Mouse (Mus musculus) embryonic facial prominence, embryonic 11.5 days (tissue): ENCODE data around the gene Smtn. TPM values are rescaled to one million over a fixed set of nuclear protein-coding genes. Genes with fewer than 3 reads are reported as not detected.

Experiments used
- ATAC-seq: fragments of 200-750 bp; cut with Nextera tagmentation; replicated peaks from 2 replicates; pipeline ENCODE4 v1.8.0; 2017; ENCODE audit warnings: low read depth; ENCODE audit not compliant: insufficient number of reproducible peaks, low FRiP score, low TSS enrichment
- DNase-seq: peaks from one replicate; pipeline ENCODE4 v3.0.0-alpha.2; 2015; ENCODE audit warnings: low spot score
- H3K27ac ChIP-seq: fragments of 300-500 bp; sonication (generic); replicated peaks from 2 replicates; pipeline ENCODE4 v1.5.1; 2014; ENCODE audit warnings: mild to moderate bottlenecking, low read depth, low read length, control low read depth
- H3K27me3 ChIP-seq: fragments of 300-500 bp; sonication (generic); 2 replicates; pipeline ENCODE4 v1.6.1; 2014; ENCODE audit warnings: mild to moderate bottlenecking, low read length, moderate library complexity, mixed read lengths; ENCODE audit not compliant: control insufficient read depth, insufficient read depth
- H3K36me3 ChIP-seq: fragments of 300-500 bp; sonication (generic); replicated peaks from 2 replicates; pipeline ENCODE4 v1.6.1; 2014; ENCODE audit warnings: low read depth, mild to moderate bottlenecking, low read length, moderate library complexity, mixed read lengths; ENCODE audit not compliant: control insufficient read depth, insufficient read depth
- H3K4me1 ChIP-seq: fragments of 300-500 bp; sonication (generic); 2 replicates; pipeline ENCODE4 v1.6.1; 2014; ENCODE audit warnings: low read length, mixed read lengths; ENCODE audit not compliant: control insufficient read depth, insufficient read depth
- H3K4me2 ChIP-seq: fragments of 300-500 bp; sonication (generic); 2 replicates; pipeline ENCODE4 v1.6.1; 2014; ENCODE audit warnings: low read depth, mild to moderate bottlenecking, control low read depth, low read length, moderate library complexity
- H3K4me3 ChIP-seq: fragments of 300-500 bp; sonication (generic); 2 replicates; pipeline ENCODE4 v1.5.1; 2014; ENCODE audit warnings: low read depth, low read length, control low read depth
- H3K9ac ChIP-seq: fragments of 300-500 bp; sonication (generic); replicated peaks from 2 replicates; pipeline ENCODE4 v1.6.1; 2014; ENCODE audit warnings: mild to moderate bottlenecking, control low read depth, low read length
- H3K9me3 ChIP-seq: fragments of 300-500 bp; sonication (generic); replicated peaks from 2 replicates; pipeline ENCODE4 v1.6.1; 2016; ENCODE audit warnings: mild to moderate bottlenecking, low read length, inconsistent platforms, mixed read lengths; ENCODE audit not compliant: control insufficient read depth
- WGBS: fragments of 180-500 bp; shearing (Covaris S2); extraction: QIAGEN DNeasy Blood & Tissue Kit; methylation state at CpG from one replicate; pipeline ENCODE4 v1.1.7; 2014; 5-methylcytosine and 5-hydroxymethylcytosine counted together
- polyA plus RNA-seq: library from polyadenylated mRNA; unstranded; fragments of >200 nt; fragmentation: Nextera tagmentation; extraction: Ambion mirVana; gene quantifications from 2 replicates; pipeline ENCODE4 v1.2.1, GENCODE M21; 2014

The Smtn gene
- polyA plus RNA-seq, 1 experiment from 2014 or later = 30.7 TPM

- no peaks in the 10 kb centered on the region for H3K9me3 ChIP-seq
- H3K4me1 ChIP-seq = peaks cover 4% of the 10 kb centered on the region; the same call in 1 of the 2 replicates
- H3K36me3 ChIP-seq = peaks cover 11% of the 10 kb centered on the region
- H3K9ac ChIP-seq = no peak overlapping the region
- ATAC-seq (no peak), DNase-seq (no peak)
- 80% methylated on average over 6 of the region's 6 CpGs for WGBS
- no peak overlapping the region for H3K4me3 ChIP-seq
- no peaks in the 10 kb centered on the region for H3K27me3 ChIP-seq
- H3K4me2 ChIP-seq = no peak overlapping the region
- no peak overlapping the region for H3K27ac ChIP-seq
Observed at GRCm38 (mm10) chr11:3531634-3532033, 8.8 kb downstream of the Smtn start.

DNA sequence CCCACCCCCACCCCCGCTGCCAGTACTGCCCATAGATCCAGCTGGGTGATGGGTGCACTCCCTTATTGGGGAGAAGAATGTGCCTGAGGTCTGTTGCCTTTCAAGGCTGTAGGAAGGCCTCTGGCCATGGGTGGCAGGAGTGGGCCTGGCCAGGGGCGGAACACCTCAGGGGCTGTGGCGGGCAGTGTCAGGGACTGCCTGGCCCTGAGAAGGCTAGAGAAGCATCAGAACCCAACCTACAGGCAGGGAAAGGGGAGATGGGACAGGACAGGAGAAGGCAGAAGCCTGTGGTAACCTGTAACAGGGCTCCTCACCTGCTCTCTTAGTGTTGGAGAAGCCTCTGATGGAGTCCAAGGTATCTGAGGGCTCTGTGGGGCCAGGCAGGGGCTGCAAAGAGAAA lies 9.7 kb downstream of the Smtn start:
- Histone ChIP-seq H3K27me3 (no peaks in the 10 kb centered on the region), H3K36me3 (peaks cover 11% of the 10 kb centered on the region), H3K9me3 (no peaks in the 10 kb centered on the region), H3K4me1 (no peaks in the 10 kb centered on the region), H3K9ac (no peak overlapping the region), H3K27ac (no peak overlapping the region), H3K4me3 (no peak overlapping the region), H3K4me2 (no peak overlapping the region)
- DNase-seq (no peak), ATAC-seq (no peak)
- 100% methylated on average over 3 of the region's 3 CpGs for WGBS

GRCm38 (mm10) chr11:3529476-3530252 lies 10.7 kb downstream of the Smtn start:
- ATAC-seq = no peak
- peaks cover 11% of the 10 kb centered on the region for H3K36me3 ChIP-seq

DNA sequence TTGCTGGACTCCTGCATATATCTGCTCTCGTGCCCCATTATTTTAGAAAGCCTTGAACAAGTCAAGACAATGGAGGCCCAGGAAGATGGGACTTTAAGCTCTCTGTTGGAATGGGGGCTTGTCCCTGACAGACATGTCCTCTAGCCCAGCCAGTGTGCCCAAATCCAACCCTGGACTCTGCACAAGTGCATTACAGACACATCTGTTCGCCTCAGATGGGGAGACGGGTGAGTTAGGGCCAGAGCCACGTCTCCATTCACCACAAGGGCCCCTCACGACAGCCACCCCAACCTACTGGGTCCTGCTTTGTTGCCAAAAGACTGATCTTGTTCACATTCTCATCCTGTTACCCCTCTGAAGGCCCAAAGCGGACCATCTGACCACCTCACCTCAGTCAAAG lies 12.2 kb downstream of the Smtn start:
- Histone ChIP-seq H3K9ac (no peak overlapping the region), H3K27me3 (no peaks in the 10 kb centered on the region), H3K9me3 (no peaks in the 10 kb centered on the region), H3K27ac (no peak overlapping the region), H3K36me3 (peaks cover 11% of the 10 kb centered on the region), H3K4me1 (no peaks in the 10 kb centered on the region), H3K4me3 (no peak overlapping the region), H3K4me2 (no peak overlapping the region)
- DNase-seq (no peak), ATAC-seq (no peak)
- 90% methylated on average over 6 of the region's 6 CpGs for WGBS

More at GRCm38 (mm10) chr11:3529476-3530252, 10.7 kb downstream of the Smtn start:
- Histone ChIP-seq H3K27ac (no peak overlapping the region), H3K9me3 (no peaks in the 10 kb centered on the region), H3K9ac (no peak overlapping the region), H3K4me3 (no peak overlapping the region), H3K4me1 (no peaks in the 10 kb centered on the region), H3K4me2 (no peak overlapping the region), H3K27me3 (no peaks in the 10 kb centered on the region)
- no peak for DNase-seq
- WGBS = 82% methylated on average over 20 of the region's 20 CpGs

- no peak overlapping the region for H3K9ac ChIP-seq
- no peaks in the 10 kb centered on the region for H3K4me1 ChIP-seq
- no peaks in the 10 kb centered on the region for H3K27me3 ChIP-seq
- DNase-seq (no peak), ATAC-seq (no peak)
- no peak overlapping the region for H3K27ac ChIP-seq
- 83% methylated on average over 8 of the region's 8 CpGs for WGBS
- no peak overlapping the region for H3K4me3 ChIP-seq
- peaks cover 11% of the 10 kb centered on the region for H3K36me3 ChIP-seq
- no peaks in the 10 kb centered on the region for H3K9me3 ChIP-seq
- no peak overlapping the region for H3K4me2 ChIP-seq
Observed at GRCm38 (mm10) chr11:3527766-3528165, 12.6 kb downstream of the Smtn start.

GRCm38 (mm10) chr11:3526979-3527738 lies 13.3 kb downstream of the Smtn start:
- Histone ChIP-seq H3K27ac (no peak overlapping the region), H3K4me1 (no peaks in the 10 kb centered on the region), H3K4me2 (no peak overlapping the region), H3K9ac (no peak overlapping the region), H3K4me3 (no peak overlapping the region), H3K9me3 (no peaks in the 10 kb centered on the region), H3K27me3 (no peaks in the 10 kb centered on the region), H3K36me3 (peaks cover 11% of the 10 kb centered on the region)
- no peak for DNase-seq
- no peak for ATAC-seq
- 91% methylated on average over 24 of the region's 24 CpGs for WGBS

GRCm38 (mm10) chr11:3526207-3526606 lies 14.2 kb downstream of the Smtn start:
- Histone ChIP-seq H3K4me2 (no peak overlapping the region), H3K27me3 (no peaks in the 10 kb centered on the region), H3K4me3 (no peak overlapping the region), H3K27ac (no peak overlapping the region), H3K9ac (no peak overlapping the region), H3K36me3 (peaks cover 11% of the 10 kb centered on the region), H3K9me3 (no peaks in the 10 kb centered on the region), H3K4me1 (no peaks in the 10 kb centered on the region)
- DNase-seq = no peak
- 90% methylated on average over 9 of the region's 9 CpGs for WGBS
- ATAC-seq = no peak

DNA sequence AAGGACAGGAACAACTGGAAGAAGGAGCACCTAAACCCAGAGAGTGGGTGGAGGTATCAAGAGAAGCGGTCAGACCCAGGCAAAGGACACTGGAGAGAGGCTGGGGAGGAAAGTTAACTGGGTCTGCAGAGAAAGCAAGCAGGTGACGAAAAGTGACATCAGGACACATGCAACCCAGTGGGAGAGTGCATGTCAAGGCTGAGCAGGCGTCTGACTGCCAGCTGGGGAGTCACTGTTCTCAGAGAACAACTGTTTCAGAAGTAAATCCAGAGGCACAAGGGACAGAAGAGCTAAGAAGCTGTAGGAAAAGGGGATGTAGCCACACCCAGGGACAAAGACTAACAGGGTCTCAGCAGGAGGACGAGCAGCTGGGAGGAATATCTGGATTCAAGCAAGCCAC lies 14.9 kb downstream of the Smtn start:
- H3K27ac ChIP-seq = no peak overlapping the region
- no peak for ATAC-seq
- no peak overlapping the region for H3K4me2 ChIP-seq
- no peaks in the 10 kb centered on the region for H3K27me3 ChIP-seq
- peaks cover 6% of the 10 kb centered on the region for H3K36me3 ChIP-seq
- H3K9me3 ChIP-seq = no peaks in the 10 kb centered on the region
- H3K4me3 ChIP-seq = no peak overlapping the region
- H3K9ac ChIP-seq = no peak overlapping the region
- no peak for DNase-seq
- WGBS = 83% methylated on average over 4 of the region's 4 CpGs
- H3K4me1 ChIP-seq = no peaks in the 10 kb centered on the region
